Mouse (Mus musculus): ENCODE measurements around the gene Nbeal2. TPM values are rescaled to one million over a fixed set of nuclear protein-coding genes. Genes with fewer than 3 reads are reported as not detected.
A peak's percentile ranks its signal among the peaks of the same experiment; 100 is the strongest.

The Nbeal2 gene
- polyA plus RNA-seq, 1 experiment from 2014 or later: 5.7 TPM

DNA sequence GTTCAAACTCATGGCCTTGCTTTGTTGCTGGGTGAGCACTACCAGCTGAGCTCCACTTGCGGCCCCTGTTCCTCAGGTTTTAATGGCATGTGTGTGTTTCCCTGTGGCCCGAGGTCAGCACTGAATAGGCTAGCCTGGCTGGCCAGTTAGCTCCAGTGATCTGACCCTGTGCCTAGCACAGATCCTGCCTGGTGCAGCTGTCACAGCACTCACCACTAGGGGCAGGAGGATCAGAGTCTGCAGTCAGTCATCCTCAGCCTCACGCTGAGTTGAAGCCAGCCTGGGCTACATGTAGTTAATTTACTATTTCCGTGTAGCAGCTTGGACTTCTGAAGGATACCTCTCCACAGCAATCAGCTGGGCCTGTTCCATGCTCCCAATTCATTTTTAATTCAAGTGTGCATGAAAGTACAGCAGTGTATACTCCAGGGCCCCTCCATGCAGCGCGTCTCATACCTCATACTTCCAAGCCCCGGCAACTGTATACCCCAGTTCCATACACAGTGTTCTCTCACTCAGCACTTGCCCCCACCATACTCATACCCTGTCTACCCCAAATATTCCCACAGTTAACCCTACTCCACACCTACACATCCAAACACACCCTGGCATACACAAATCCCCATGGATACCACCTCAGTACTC lies 18.6 kb upstream of the Nbeal2 start:
- 69% methylated on average over 7 of the region's 7 CpGs for WGBS
- DNase-seq (ENCODE audit: low spot score) (peak; percentile 60), ATAC-seq (ENCODE audit: low FRiP score, low TSS enrichment) (peak; percentile 43; the same call in 1 of the 2 replicates)
- H3K4me2 ChIP-seq (replicated peaks; ENCODE audit: low read depth): no peak overlapping the region
- H3K9me3 ChIP-seq (ENCODE audit: control insufficient read depth, low read length): no peaks in the 10 kb centered on the region
- TF ChIP-seq CTCF (IDR thresholded peaks at IDR 0.05; ENCODE audit: low read depth): peak; percentile 74
- TF ChIP-seq EP300 (optimal IDR thresholded peaks at IDR 0.05): no peak
- no peaks in the 10 kb centered on the region for H3K36me3 ChIP-seq (ENCODE audit: control insufficient read depth, insufficient read depth, low read length)
- no peak overlapping the region for H3K4me3 ChIP-seq (ENCODE audit: low read depth, low read length)
- H3K27me3 ChIP-seq (ENCODE audit: control insufficient read depth, insufficient read depth, low read length): no peaks in the 10 kb centered on the region
- peaks cover 5% of the 10 kb centered on the region; the same call in 1 of the 2 replicates for H3K4me1 ChIP-seq (replicated peaks; ENCODE audit: control insufficient read depth, insufficient read depth)
- no peak overlapping the region for H3K27ac ChIP-seq (replicated peaks)
- H3K9ac ChIP-seq (ENCODE audit: low read length): no peak overlapping the region

DNA sequence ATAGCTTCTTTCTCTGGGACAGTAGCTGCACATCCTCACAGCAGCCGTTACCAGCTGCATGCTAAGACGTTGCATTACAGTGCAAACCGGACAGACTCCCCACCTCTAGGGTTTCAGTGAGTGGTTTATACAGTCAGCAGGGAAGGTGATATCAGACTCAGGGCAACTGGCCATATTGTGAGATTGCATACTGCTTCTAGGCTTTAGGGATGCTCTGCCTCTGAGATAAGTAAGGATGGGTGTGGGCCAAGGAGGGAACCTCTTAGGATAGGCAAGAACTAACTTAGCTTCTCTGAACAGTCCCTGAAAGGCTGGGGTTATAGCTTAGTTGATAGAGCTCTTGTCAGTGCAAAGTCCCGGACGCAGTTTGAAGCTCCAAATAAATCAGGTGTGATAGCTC lies 15.8 kb upstream of the Nbeal2 start:
- Histone ChIP-seq H3K4me2 (replicated peaks; ENCODE audit: low read depth) (no peak overlapping the region), H3K4me3 (ENCODE audit: low read depth, low read length) (no peak overlapping the region), H3K36me3 (ENCODE audit: control insufficient read depth, insufficient read depth, low read length) (no peaks in the 10 kb centered on the region), H3K9ac (ENCODE audit: low read length) (no peak overlapping the region), H3K27ac (replicated peaks) (peak overlapping the region; percentile 30; the same call in 1 of the 2 replicates), H3K4me1 (replicated peaks; ENCODE audit: control insufficient read depth, insufficient read depth) (peaks cover 5% of the 10 kb centered on the region; the same call in 1 of the 2 replicates), H3K9me3 (ENCODE audit: control insufficient read depth, low read length) (no peaks in the 10 kb centered on the region), H3K27me3 (ENCODE audit: control insufficient read depth, insufficient read depth, low read length) (no peaks in the 10 kb centered on the region)
- TF ChIP-seq EP300 (optimal IDR thresholded peaks at IDR 0.05): no peak
- TF ChIP-seq CTCF (IDR thresholded peaks at IDR 0.05; ENCODE audit: low read depth): no peak
- no peak for DNase-seq (ENCODE audit: low spot score)
- 78% methylated on average over 5 of the region's 5 CpGs for WGBS
- ATAC-seq (ENCODE audit: low FRiP score, low TSS enrichment): no peak

DNA sequence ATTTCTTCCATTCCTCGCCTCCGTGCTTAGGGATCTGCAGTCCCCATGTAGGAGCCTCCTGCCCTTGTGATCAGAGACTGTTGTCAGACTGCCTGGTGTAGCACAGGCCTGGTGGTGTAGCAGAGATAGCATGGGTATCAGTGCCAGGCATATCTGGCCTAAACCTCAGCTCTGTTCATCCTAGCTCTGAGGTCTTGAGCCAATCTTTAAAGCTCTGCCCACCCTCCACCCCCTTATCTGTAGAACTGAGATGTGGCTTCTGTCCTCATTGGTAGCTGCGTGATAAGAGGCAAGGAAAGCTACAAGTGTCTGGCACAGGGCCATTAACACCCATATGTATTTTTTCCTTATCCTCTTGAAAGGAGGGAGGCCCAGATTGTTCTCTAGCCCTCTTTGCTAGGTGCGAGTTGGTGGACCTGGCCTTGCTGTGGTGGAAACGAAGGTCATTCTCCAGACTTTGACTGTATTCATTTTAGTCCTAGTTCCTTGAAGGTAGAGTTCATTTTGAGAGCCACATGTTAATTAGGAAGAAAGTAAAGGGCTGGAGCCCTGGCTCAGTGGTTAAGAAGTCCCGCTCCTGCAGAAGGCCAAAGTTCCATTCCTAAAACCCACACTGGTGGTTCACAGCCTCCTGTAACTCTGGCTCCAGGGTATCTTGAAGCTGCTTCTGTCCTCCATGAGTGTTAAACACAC lies 14.8 kb upstream of the Nbeal2 start:
- H3K27me3 ChIP-seq (ENCODE audit: control insufficient read depth, insufficient read depth, low read length): no peaks in the 10 kb centered on the region
- H3K9me3 ChIP-seq (ENCODE audit: control insufficient read depth, low read length): no peaks in the 10 kb centered on the region
- H3K9ac ChIP-seq (ENCODE audit: low read length): no peak overlapping the region
- DNase-seq (ENCODE audit: low spot score) (peak; percentile 58), ATAC-seq (ENCODE audit: low FRiP score, low TSS enrichment) (peak; percentile 27; the same call in 1 of the 2 replicates)
- 71% methylated on average over 6 of the region's 6 CpGs for WGBS
- no peak overlapping the region for H3K4me2 ChIP-seq (replicated peaks; ENCODE audit: low read depth)
- no peaks in the 10 kb centered on the region for H3K36me3 ChIP-seq (ENCODE audit: control insufficient read depth, insufficient read depth, low read length)
- TF ChIP-seq EP300 (optimal IDR thresholded peaks at IDR 0.05) (no peak), CTCF (IDR thresholded peaks at IDR 0.05; ENCODE audit: low read depth) (no peak)
- peaks cover 5% of the 10 kb centered on the region; the same call in 1 of the 2 replicates for H3K4me1 ChIP-seq (replicated peaks; ENCODE audit: control insufficient read depth, insufficient read depth)
- H3K27ac ChIP-seq (replicated peaks): peak overlapping the region; percentile 26; the same call in 1 of the 2 replicates
- H3K4me3 ChIP-seq (ENCODE audit: low read depth, low read length): no peak overlapping the region

DNA sequence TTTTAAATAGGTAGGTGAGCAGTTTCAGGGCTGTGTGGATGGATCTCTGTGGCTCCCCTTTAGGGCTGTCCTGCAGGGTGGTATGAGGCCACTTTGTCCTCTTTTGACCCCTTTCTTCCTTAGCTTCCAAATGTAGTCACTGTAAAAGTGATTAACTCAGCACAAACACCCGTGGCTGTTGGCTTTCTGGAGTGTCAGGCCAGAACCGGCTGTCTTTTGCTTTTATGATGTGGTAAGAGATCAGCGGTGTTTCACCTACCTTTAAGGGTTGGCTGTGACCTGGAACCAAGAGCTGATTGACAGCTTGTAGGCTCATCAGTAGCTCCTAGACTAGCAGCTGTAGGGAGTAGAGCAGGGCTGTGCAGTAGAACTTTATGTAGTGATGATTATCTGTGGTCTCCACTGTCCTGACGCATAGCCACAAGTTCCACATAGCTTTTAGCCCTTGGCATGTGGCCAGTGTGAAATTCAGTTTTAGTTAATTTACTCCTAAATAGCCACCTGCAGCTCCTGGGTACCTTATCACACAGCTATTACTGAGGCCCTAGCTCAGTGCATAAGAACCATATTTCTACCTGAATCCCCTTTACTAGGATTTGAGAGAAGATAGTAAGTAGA lies 13.4 kb upstream of the Nbeal2 start:
- WGBS: 50% methylated on average over 4 of the region's 4 CpGs
- no peak overlapping the region for H3K4me3 ChIP-seq (ENCODE audit: low read depth, low read length)

DNA sequence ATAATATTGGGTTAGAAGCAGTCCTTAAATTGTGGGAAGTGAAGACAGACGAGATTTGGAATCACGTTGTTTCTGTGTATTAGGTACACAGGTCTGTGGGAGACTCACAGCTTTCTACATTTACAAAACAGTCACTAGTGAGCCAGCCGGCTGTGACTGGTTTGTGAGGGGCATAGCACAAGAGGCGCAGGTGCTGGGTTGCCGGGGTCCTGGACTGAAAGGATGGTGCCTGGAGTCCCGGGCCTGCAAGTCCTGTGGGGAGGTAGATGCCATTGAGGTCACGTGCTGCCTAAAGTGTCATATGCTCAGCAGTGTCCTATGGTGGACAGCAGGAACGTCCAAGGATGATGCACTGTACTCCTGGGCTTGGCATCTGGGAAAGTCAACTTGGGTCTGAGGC lies 12.4 kb upstream of the Nbeal2 start:
- 53% methylated on average over 8 of the region's 8 CpGs for WGBS
- no peak for TF ChIP-seq CTCF (IDR thresholded peaks at IDR 0.05; ENCODE audit: low read depth)
- no peak for TF ChIP-seq EP300 (optimal IDR thresholded peaks at IDR 0.05)
- H3K4me1 ChIP-seq (replicated peaks; ENCODE audit: control insufficient read depth, insufficient read depth): no peaks in the 10 kb centered on the region; the same call in 1 of the 2 replicates
- 0 out of 2 replicates have a peak overlapping the region, but pooled peaks have one; percentile 20 for H3K27ac ChIP-seq (replicated peaks)
- H3K9ac ChIP-seq (ENCODE audit: low read length): 0 out of 2 replicates have a peak overlapping the region, but pooled peaks have one; percentile 27
- DNase-seq (ENCODE audit: low spot score): no peak
- H3K4me3 ChIP-seq (ENCODE audit: low read depth, low read length): no peak overlapping the region
- no peak overlapping the region for H3K4me2 ChIP-seq (replicated peaks; ENCODE audit: low read depth)
- no peaks in the 10 kb centered on the region for H3K36me3 ChIP-seq (ENCODE audit: control insufficient read depth, insufficient read depth, low read length)
- H3K9me3 ChIP-seq (ENCODE audit: control insufficient read depth, low read length): no peaks in the 10 kb centered on the region
- H3K27me3 ChIP-seq (ENCODE audit: control insufficient read depth, insufficient read depth, low read length): no peaks in the 10 kb centered on the region
- no peak for ATAC-seq (ENCODE audit: low FRiP score, low TSS enrichment)

More for the DNA sequence above, 13.4 kb upstream of the Nbeal2 start:
- no peaks in the 10 kb centered on the region for H3K9me3 ChIP-seq (ENCODE audit: control insufficient read depth, low read length)
- TF ChIP-seq EP300 (optimal IDR thresholded peaks at IDR 0.05) (no peak), CTCF (IDR thresholded peaks at IDR 0.05; ENCODE audit: low read depth) (no peak)
- H3K27me3 ChIP-seq (ENCODE audit: control insufficient read depth, insufficient read depth, low read length): no peaks in the 10 kb centered on the region
- no peaks in the 10 kb centered on the region for H3K36me3 ChIP-seq (ENCODE audit: control insufficient read depth, insufficient read depth, low read length)
- DNase-seq (ENCODE audit: low spot score): no peak
- no peaks in the 10 kb centered on the region; the same call in 1 of the 2 replicates for H3K4me1 ChIP-seq (replicated peaks; ENCODE audit: control insufficient read depth, insufficient read depth)
- 0 out of 2 replicates have a peak overlapping the region, but pooled peaks have one; percentile 25 for H3K27ac ChIP-seq (replicated peaks)
- ATAC-seq (ENCODE audit: low FRiP score, low TSS enrichment): no peak
- no peak overlapping the region for H3K9ac ChIP-seq (ENCODE audit: low read length)
- no peak overlapping the region for H3K4me2 ChIP-seq (replicated peaks; ENCODE audit: low read depth)
